Mouse (Mus musculus) forebrain, embryonic 13.5 days (tissue): Measurements from ENCODE around the gene Skiv2l. TPM values are rescaled to one million over a fixed set of nuclear protein-coding genes. Genes with fewer than 3 reads are reported as not detected.
"Not testable (repeated sequence)": the region's sequence is repeated elsewhere in the genome, so short reads cannot be mapped to it uniquely, and the experiment has no call there.

Experiments used
- ATAC-seq: fragments of 200-750 bp; cut with Nextera tagmentation; 2 replicates; pipeline ENCODE4 v1.8.0; 2017
- H3K27ac ChIP-seq: fragments of 300-500 bp; sonication (generic); 2 replicates; pipeline ENCODE4 v1.5.1; 2015; ENCODE audit warnings: inconsistent platforms, mild to moderate bottlenecking, moderate library complexity
- H3K27me3 ChIP-seq: fragments of 300-500 bp; sonication (generic); 2 replicates; pipeline ENCODE4 v1.6.1; 2015; ENCODE audit warnings: mild to moderate bottlenecking, inconsistent platforms
- H3K36me3 ChIP-seq: fragments of 300-500 bp; sonication (generic); 2 replicates; pipeline ENCODE4 v1.6.1; 2015; ENCODE audit warnings: mild to moderate bottlenecking, inconsistent platforms; ENCODE audit not compliant: poor library complexity, severe bottlenecking
- H3K4me1 ChIP-seq: fragments of 300-500 bp; sonication (generic); 2 replicates; pipeline ENCODE4 v1.6.1; 2015; ENCODE audit warnings: inconsistent platforms
- H3K4me2 ChIP-seq: fragments of 300-500 bp; sonication (generic); 2 replicates; pipeline ENCODE4 v1.6.1; 2015; ENCODE audit warnings: inconsistent platforms, mild to moderate bottlenecking, moderate library complexity
- H3K4me3 ChIP-seq: fragments of 300-500 bp; sonication (generic); 2 replicates; pipeline ENCODE4 v1.5.1; 2015; ENCODE audit warnings: mild to moderate bottlenecking, inconsistent platforms
- H3K9ac ChIP-seq: fragments of 300-500 bp; sonication (generic); 2 replicates; pipeline ENCODE4 v1.6.1; 2015; ENCODE audit warnings: mild to moderate bottlenecking, inconsistent platforms
- H3K9me3 ChIP-seq: fragments of 300-500 bp; sonication (generic); replicated peaks from 2 replicates; pipeline ENCODE4 v1.6.1; 2016; ENCODE audit warnings: inconsistent platforms
- WGBS: fragments of 180-500 bp; shearing (Covaris S2); methylation state at CpG from one replicate; pipeline ENCODE4 v1.1.7; 2015; 5-methylcytosine and 5-hydroxymethylcytosine counted together
- polyA plus RNA-seq: library from polyadenylated mRNA; unstranded; fragments of >200 nt; fragmentation: Nextera tagmentation; extraction: Ambion mirVana; gene quantifications from 2 replicates; pipeline ENCODE4 v1.2.1, GENCODE M21; 2015

The Skiv2l gene
- polyA plus RNA-seq, 1 experiment from 2014 or later: 50.1 TPM

- Histone ChIP-seq H3K27ac (no peak overlapping the region), H3K9me3 (peaks cover 8% of the 10 kb centered on the region), H3K4me3 (no peak overlapping the region), H3K36me3 (no peaks in the 10 kb centered on the region), H3K4me1 (no peaks in the 10 kb centered on the region), H3K4me2 (no peak overlapping the region), H3K27me3 (no peaks in the 10 kb centered on the region), H3K9ac (no peak overlapping the region)
- WGBS: 74% methylated on average over 6 of the region's 6 CpGs
- no peak for ATAC-seq
These were observed 45.0 kb downstream of the Skiv2l start for GRCm38 (mm10) chr17:34804871-34805562.

GRCm38 (mm10) chr17:34804301-34804700 lies 45.7 kb downstream of the Skiv2l start, which contains the start of gene Cyp21a1:
Cyp21a1 (minus strand) TSS chr17:34804561.
- not testable (repeated sequence) for H3K36me3 ChIP-seq, H3K4me2 ChIP-seq, H3K27me3 ChIP-seq, H3K27ac ChIP-seq, H3K4me3 ChIP-seq, H3K4me1 ChIP-seq, ATAC-seq, H3K9ac ChIP-seq, H3K9me3 ChIP-seq
- 82% methylated on average over 3 of the region's 6 CpGs for WGBS

DNA sequence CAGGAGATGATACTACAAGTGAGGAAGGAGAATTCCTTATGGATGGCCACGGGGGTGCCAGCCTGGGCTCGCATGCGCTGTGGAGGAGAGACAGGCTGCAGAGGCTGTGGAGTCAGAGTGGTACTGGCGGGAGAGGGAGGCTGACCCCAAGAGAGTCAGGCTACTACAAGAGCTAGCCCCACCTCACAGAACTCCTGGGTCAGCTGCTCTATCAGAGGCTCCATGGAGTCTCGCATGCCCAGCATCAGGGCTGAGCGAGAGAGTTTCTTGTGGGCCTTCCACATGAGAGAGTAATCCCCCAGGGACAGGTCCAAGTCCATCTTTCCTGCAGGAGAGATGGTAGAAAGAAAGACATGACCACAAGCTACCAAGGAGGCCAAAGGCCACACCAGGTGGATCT lies 46.6 kb downstream of the Skiv2l start:
- H3K4me2 ChIP-seq, H3K36me3 ChIP-seq, ATAC-seq, H3K27ac ChIP-seq, H3K9me3 ChIP-seq, H3K4me1 ChIP-seq, H3K4me3 ChIP-seq, H3K9ac ChIP-seq, H3K27me3 ChIP-seq: not testable (repeated sequence)
- 91% methylated on average over 6 of the region's 6 CpGs for WGBS

DNA sequence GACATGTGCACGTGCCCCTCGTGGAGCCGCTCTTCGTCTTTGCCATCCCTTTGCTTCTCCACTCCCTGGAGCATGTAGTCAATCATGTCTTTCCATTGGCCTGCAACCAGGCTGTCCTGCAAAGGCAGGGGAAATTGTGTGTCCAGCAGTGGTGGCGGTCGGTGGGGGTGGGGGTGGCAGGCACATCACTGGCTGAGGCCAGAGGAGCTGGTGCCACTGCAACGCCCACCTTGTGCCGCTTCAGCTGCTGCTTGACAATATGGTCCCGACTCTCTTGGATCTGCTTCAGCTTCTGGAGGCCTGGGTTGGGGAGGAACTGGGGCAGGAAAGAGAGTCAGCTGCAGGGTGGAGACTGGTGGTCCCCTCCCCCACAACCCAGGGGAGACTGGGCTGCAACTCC lies 47.3 kb downstream of the Skiv2l start:
- not testable (repeated sequence) for H3K4me1 ChIP-seq, H3K9ac ChIP-seq, H3K27ac ChIP-seq, H3K36me3 ChIP-seq, H3K4me2 ChIP-seq, H3K4me3 ChIP-seq, ATAC-seq, H3K9me3 ChIP-seq, H3K27me3 ChIP-seq
- 92% methylated on average over 9 of the region's 9 CpGs for WGBS

DNA sequence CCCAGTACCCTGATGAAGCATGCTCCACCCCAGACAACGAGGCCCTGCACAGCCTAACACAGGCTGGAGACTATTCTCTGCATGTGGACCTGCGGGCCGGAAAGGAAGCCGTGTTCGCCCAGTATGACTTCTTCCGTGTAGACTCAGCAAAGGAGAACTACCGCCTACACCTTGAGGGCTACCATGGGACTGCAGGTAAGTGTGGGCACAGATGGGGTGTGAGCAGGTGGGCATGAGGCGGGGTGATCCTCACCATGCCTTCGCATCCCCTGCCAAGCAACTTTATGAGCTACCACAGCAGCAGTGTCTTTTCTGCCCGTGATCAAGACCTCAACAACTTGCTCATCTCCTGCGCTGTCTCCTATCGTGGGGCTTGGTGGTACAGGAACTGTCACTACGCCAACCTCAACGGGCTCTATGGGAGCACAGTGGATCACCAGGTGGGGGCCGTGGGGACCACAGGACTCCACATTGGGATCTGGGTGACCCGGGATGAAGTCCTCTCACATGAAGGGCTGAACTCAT lies 49.2 kb downstream of the Skiv2l start:
- H3K27ac ChIP-seq, H3K4me2 ChIP-seq, H3K4me1 ChIP-seq, H3K4me3 ChIP-seq, ATAC-seq, H3K27me3 ChIP-seq, H3K36me3 ChIP-seq, H3K9me3 ChIP-seq, H3K9ac ChIP-seq: not testable (repeated sequence)
- whole genome bisulfite sequencing: 97% methylated on average over 16 of the region's 16 CpGs

- ATAC-seq: no peak
- H3K4me2 ChIP-seq: no peak overlapping the region
- H3K9ac ChIP-seq: no peak overlapping the region
- no peak overlapping the region for H3K4me3 ChIP-seq
- H3K36me3 ChIP-seq: no peaks in the 10 kb centered on the region
- no peaks in the 10 kb centered on the region for H3K4me1 ChIP-seq
- no peak overlapping the region for H3K27ac ChIP-seq
- WGBS: 89% methylated on average over 4 of the region's 4 CpGs
- no peaks in the 10 kb centered on the region for H3K9me3 ChIP-seq
- no peaks in the 10 kb centered on the region for H3K27me3 ChIP-seq
These were observed 50.5 kb downstream of the Skiv2l start for GRCm38 (mm10) chr17:34799531-34799925.

- no peak for ATAC-seq
- Histone ChIP-seq H3K27me3 (no peaks in the 10 kb centered on the region), H3K4me1 (no peaks in the 10 kb centered on the region), H3K9me3 (no peaks in the 10 kb centered on the region), H3K36me3 (no peaks in the 10 kb centered on the region), H3K9ac (no peak overlapping the region), H3K4me2 (no peak overlapping the region), H3K4me3 (no peak overlapping the region), H3K27ac (no peak overlapping the region)
- 92% methylated on average over 17 of the region's 17 CpGs for WGBS
These were observed 51.0 kb downstream of the Skiv2l start for GRCm38 (mm10) chr17:34798866-34799530.

DNA sequence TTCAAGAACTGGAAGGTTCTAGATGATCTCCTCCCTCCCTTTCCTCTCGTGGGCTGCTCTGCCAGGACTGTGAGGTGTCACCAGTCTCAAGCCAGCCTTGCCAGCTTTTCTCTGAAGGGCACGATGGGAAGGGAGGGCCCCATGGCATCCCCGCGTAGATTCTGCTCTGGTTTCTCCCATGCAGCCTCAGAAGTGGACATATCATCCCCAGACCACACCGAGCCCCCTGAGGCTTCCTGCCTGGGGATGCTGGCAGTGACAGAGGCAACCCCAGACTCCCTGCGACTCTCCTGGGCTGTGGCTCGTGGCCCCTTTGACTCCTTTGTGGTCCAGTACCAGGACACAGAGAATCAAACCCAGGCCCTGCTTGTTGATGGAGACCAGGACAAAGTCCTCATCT lies 51.9 kb downstream of the Skiv2l start:
- H3K27ac ChIP-seq, H3K4me1 ChIP-seq, ATAC-seq, H3K4me3 ChIP-seq, H3K36me3 ChIP-seq, H3K27me3 ChIP-seq, H3K4me2 ChIP-seq, H3K9me3 ChIP-seq, H3K9ac ChIP-seq: not testable (repeated sequence)
- 80% methylated on average over 6 of the region's 7 CpGs for WGBS

- H3K27ac ChIP-seq, H3K9ac ChIP-seq, H3K36me3 ChIP-seq, H3K9me3 ChIP-seq, H3K4me2 ChIP-seq, H3K27me3 ChIP-seq, ATAC-seq, H3K4me3 ChIP-seq, H3K4me1 ChIP-seq: not testable (repeated sequence)
- WGBS: 84% methylated on average over 10 of the region's 10 CpGs
These were observed 52.6 kb downstream of the Skiv2l start for GRCm38 (mm10) chr17:34797211-34797995.

GRCm38 (mm10) chr17:34796311-34797140 lies 53.5 kb downstream of the Skiv2l start:
- no peak overlapping the region for H3K9ac ChIP-seq
- H3K4me3 ChIP-seq: no peak overlapping the region
- 84% methylated on average over 8 of the region's 8 CpGs for WGBS
- ATAC-seq: no peak
- H3K27ac ChIP-seq: no peak overlapping the region
- H3K4me2 ChIP-seq: no peak overlapping the region
- H3K27me3 ChIP-seq: no peaks in the 10 kb centered on the region
- no peaks in the 10 kb centered on the region for H3K4me1 ChIP-seq
- H3K36me3 ChIP-seq: no peaks in the 10 kb centered on the region
- 0 out of 2 replicates have a peak, but pooled peaks cover 4% of the 10 kb centered on the region for H3K9me3 ChIP-seq

GRCm38 (mm10) chr17:34795633-34796032 lies 54.4 kb downstream of the Skiv2l start:
- H3K36me3 ChIP-seq: no peaks in the 10 kb centered on the region
- 0 out of 2 replicates have a peak, but pooled peaks cover 4% of the 10 kb centered on the region for H3K9me3 ChIP-seq
- 68% methylated on average over 9 of the region's 9 CpGs for WGBS
- no peak overlapping the region for H3K4me2 ChIP-seq
- H3K9ac ChIP-seq: no peak overlapping the region
- no peak overlapping the region for H3K4me3 ChIP-seq
- H3K4me1 ChIP-seq: no peaks in the 10 kb centered on the region
- H3K27ac ChIP-seq: no peak overlapping the region
- no peaks in the 10 kb centered on the region for H3K27me3 ChIP-seq
- no peak for ATAC-seq
